Mouse (Mus musculus): ENCODE measurements around the gene Ryr1. TPM values are rescaled to one million over a fixed set of nuclear protein-coding genes. Genes with fewer than 3 reads are reported as not detected.
A peak's percentile ranks its signal among the peaks of the same experiment; 100 is the strongest.
"Not testable (repeated sequence)": the region's sequence is repeated elsewhere in the genome, so short reads cannot be mapped to it uniquely, and the experiment has no call there.

The Ryr1 gene
- polyA plus RNA-seq, 1 experiment from 2014 or later = 10.2 TPM

DNA sequence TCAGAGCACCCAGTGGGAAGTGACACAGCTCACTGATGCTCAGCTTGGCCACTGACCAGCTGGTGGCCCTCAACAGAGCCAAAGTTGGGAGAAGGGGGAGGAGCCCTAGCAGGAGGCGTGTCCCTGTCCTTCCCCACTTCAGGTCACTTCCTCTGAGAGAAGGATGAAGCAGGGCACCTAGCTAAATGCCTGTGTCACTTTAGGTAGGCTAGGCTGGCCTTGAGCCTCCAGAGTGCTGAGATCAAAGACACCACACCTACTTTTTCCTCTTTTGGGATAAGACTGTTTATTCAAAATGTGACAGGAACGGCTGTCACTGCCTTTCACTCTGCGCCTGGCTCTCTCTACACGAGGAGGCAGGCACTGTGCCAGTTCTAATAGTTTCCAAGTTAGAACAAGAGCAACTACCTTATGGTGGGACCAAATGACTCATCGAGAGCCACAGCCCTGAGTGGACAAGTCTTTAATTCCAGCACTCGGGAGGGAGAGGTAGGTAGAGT lies 153.2 kb downstream of the Ryr1 start:
- Histone ChIP-seq H3K27ac (no peak overlapping the region), H3K27me3 (no peaks in the 10 kb centered on the region), H3K9ac (no peak overlapping the region), H3K4me2 (no peak overlapping the region), H3K4me1 (no peaks in the 10 kb centered on the region), H3K4me3 (no peak overlapping the region), H3K9me3 (replicated peaks) (no peaks in the 10 kb centered on the region), H3K36me3 (ENCODE audit: poor library complexity, severe bottlenecking) (peaks cover 70% of the 10 kb centered on the region)
- ATAC-seq = no peak
- WGBS = 88% methylated on average over 6 of the region's 6 CpGs

DNA sequence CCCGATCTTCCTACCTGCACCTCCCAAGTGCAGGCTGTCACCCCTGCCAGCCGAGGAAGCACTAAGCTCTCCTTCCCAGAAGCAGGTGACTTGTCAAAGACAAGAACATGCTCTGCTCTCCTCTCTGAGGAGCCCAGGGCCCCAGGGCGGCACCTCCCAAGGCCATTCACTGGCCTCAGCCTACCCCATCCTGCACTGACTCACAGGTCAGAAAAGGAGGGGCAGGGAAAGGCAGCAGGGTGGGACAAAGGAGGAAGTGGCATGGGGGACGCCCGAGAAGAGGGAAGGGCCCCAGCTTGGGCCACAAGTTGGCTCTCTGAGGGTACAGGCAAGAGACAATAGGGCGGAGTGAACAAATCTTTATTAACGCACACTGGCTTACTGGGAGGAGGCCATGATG lies 153.9 kb downstream of the Ryr1 start:
- Histone ChIP-seq H3K4me3 (no peak overlapping the region), H3K27ac (no peak overlapping the region), H3K4me2 (no peak overlapping the region), H3K36me3 (ENCODE audit: poor library complexity, severe bottlenecking) (peaks cover 62% of the 10 kb centered on the region), H3K27me3 (no peaks in the 10 kb centered on the region), H3K9me3 (replicated peaks) (no peaks in the 10 kb centered on the region), H3K9ac (no peak overlapping the region), H3K4me1 (no peaks in the 10 kb centered on the region)
- WGBS = 85% methylated on average over 7 of the region's 7 CpGs
- no peak for ATAC-seq

DNA sequence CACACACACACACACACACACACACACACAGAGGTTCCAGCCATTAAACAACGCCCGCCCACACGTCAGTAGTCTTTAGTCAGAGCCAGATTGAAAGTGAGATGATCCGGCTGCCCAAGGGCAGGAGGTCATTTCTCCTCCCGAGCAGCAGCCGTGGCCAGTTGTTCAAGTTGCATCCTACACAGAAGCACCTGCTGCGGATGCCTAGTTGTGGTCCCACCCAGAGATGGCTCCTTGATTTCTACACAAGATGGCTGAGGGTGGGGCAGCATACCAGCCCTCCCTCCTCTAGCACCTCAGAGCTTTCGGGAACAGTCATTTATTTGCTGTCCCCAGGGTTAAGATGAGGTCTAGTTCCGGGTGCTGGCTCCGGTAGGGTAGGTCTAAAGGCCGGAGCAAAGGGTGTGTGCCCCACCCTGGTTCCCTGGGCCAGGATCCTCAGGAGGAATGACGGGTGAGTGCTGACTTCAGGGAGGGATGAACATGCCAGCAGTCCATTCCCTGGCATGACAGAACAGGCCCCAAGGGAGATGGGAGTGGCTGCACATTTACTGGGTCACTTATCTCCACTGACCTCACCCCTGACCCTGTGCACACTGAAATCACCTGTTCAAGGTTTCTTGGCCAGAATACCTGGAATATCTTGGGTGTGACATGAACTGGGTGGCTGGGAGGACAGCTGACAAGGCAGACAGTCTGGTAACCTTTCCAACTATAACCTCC lies 155.1 kb downstream of the Ryr1 start:
- Histone ChIP-seq H3K4me1 (no peaks in the 10 kb centered on the region), H3K9ac (no peak overlapping the region), H3K36me3 (ENCODE audit: poor library complexity, severe bottlenecking) (peaks cover 55% of the 10 kb centered on the region), H3K27me3 (no peaks in the 10 kb centered on the region), H3K27ac (no peak overlapping the region), H3K4me3 (no peak overlapping the region), H3K9me3 (replicated peaks) (no peaks in the 10 kb centered on the region), H3K4me2 (no peak overlapping the region)
- 82% methylated on average over 12 of the region's 12 CpGs for WGBS
- ATAC-seq = no peak

DNA sequence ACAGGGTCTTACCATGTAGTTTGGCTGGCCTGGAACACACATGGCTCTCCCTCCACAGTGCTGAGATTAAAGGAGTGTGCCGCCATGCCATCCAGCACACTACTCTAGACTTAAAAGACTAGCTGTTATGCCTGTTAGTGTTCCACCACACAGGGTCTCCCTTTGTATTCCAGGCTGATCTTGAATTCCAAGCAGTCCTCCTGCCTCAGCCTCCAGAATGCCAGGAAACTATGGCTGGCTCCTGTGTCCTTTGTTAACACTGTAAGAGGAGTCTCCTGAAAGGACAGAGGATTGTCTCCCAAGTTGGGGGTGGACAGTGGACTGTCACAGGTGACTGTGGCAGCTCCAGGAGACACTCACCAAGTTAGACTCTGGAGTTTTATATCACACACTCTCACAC lies 155.7 kb downstream of the Ryr1 start:
- Histone ChIP-seq H3K4me3 (no peak overlapping the region), H3K4me1 (no peaks in the 10 kb centered on the region), H3K4me2 (no peak overlapping the region), H3K36me3 (ENCODE audit: poor library complexity, severe bottlenecking) (peaks cover 49% of the 10 kb centered on the region), H3K27ac (no peak overlapping the region), H3K9ac (no peak overlapping the region), H3K9me3 (replicated peaks) (no peaks in the 10 kb centered on the region), H3K27me3 (no peaks in the 10 kb centered on the region)
- no peak for ATAC-seq
- WGBS = 100% methylated on average over 1 of the region's 1 CpGs

DNA sequence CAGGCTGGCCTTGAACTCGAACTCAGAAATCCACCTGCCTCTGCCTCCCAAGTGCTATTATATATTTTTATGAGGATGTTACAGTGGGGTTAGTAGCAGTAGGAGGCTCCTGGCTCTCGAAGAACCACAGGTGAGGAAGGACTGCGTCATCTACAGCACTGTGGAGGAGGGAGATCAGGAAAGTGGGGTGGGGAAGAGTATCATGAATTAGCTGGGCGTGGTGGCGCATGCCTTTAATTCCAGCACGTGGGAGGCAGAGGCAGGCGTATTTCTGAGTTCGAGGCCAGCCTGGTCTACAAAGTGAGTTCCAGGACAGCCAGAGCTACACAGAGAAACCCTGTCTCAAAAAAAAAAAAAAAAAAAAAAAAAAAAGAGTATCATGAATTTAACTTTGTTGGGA lies 156.9 kb downstream of the Ryr1 start:
- H3K27me3 ChIP-seq; ATAC-seq; H3K4me3 ChIP-seq; H3K9ac ChIP-seq; H3K27ac ChIP-seq; H3K9me3 ChIP-seq (replicated peaks); H3K4me2 ChIP-seq; H3K4me1 ChIP-seq: not testable (repeated sequence)
- WGBS = 96% methylated on average over 8 of the region's 8 CpGs
- peaks cover 38% of the 10 kb centered on the region for H3K36me3 ChIP-seq (ENCODE audit: poor library complexity, severe bottlenecking)

DNA sequence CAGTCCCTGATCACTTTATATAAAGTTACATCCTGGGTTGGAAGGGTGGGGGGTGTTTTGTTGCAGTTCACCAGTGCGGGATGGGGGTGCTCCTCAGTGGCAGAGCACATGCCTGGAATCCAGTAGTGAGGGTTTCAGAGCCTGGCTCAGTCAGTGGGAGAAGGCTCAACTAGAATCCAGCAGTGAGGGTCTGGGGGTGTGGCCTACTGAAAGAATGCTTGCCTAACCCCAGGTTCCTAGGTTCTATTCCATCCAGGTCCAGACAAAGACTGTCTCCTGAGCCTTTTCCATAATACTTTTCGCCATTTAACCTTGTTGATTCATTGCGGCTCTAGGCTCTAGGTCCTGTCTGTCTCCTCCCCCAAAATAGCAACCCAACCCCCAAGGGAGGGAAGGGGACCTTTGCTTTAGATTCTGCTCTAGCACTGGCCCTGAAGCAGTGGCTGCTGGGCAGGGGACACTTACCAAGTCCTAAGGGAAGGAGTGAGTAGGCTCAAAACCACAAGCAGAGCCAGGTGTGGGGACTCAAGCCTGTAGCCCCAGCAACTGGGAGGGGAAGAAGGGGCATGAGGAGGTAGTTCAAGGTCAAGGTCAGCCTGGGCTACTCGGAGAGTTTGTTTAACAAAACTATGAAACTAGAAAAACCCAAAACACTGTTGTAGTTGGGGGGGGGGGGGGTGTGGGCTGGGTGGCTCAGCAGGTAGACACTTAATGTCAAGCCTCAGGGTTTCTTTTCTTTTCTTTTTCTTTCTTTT lies 158.1 kb downstream of the Ryr1 start:
- H3K4me1 ChIP-seq = no peaks in the 10 kb centered on the region
- ATAC-seq = no peak
- H3K27ac ChIP-seq = no peak overlapping the region
- no peaks in the 10 kb centered on the region for H3K9me3 ChIP-seq (replicated peaks)
- H3K9ac ChIP-seq = no peak overlapping the region
- 59% methylated on average over 4 of the region's 4 CpGs for WGBS
- H3K27me3 ChIP-seq = no peaks in the 10 kb centered on the region
- no peak overlapping the region for H3K4me2 ChIP-seq
- peaks cover 29% of the 10 kb centered on the region for H3K36me3 ChIP-seq (ENCODE audit: poor library complexity, severe bottlenecking)
- no peak overlapping the region for H3K4me3 ChIP-seq

DNA sequence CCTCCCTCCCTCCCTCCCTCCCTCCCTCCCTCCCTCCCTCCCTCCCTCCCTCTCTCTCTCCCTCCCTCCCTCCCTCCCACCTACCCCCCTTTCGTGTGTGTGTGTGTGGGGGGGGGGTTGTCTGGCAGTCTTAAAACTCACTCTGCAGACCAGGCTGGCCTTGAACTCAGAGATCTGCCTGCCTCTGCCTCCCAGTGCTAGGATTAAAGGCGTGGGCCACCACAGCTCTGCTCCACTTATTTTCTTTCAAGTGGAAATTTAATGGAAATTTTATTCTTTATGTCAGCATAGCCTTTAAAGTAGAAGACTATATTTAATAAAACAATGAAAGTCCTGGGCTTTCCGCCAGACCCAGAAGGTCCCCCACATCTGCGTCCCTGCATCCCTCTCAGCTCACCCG lies 158.8 kb downstream of the Ryr1 start:
- peaks cover 4% of the 10 kb centered on the region for H3K4me1 ChIP-seq
- no peak for ATAC-seq
- WGBS = 81% methylated on average over 4 of the region's 5 CpGs
- H3K27me3 ChIP-seq = no peaks in the 10 kb centered on the region
- H3K9me3 ChIP-seq (replicated peaks) = no peaks in the 10 kb centered on the region
- H3K9ac ChIP-seq = no peak overlapping the region
- no peak overlapping the region for H3K4me2 ChIP-seq
- peaks cover 22% of the 10 kb centered on the region for H3K36me3 ChIP-seq (ENCODE audit: poor library complexity, severe bottlenecking)
- H3K4me3 ChIP-seq = no peak overlapping the region
- H3K27ac ChIP-seq = no peak overlapping the region

DNA sequence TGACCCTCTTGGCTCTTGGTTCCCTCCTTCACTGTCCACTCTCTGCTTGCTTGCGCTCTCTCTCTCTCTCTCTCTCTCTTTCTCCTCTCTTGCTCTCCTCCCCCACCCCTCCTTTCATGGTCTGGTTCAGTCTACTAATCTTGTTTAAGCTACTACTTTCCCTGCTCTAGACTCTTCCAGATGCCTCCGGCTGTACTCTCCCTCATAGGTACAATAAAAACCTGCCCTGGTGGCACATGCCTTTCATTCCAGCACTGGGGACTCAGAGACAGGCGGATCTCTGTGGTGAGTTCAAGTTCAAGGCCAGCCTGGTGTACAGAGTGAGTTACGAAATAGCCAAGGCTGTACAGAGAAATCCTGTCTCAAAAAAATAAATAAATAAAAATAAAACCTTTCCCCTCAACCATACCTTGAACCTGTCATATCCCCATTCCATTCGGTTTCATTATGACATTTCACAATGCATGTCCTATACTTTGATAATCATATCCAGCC lies 159.6 kb downstream of the Ryr1 start:
- ATAC-seq = no peak
- no peaks in the 10 kb centered on the region for H3K9me3 ChIP-seq (replicated peaks)
- H3K27ac ChIP-seq = no peak overlapping the region

DNA sequence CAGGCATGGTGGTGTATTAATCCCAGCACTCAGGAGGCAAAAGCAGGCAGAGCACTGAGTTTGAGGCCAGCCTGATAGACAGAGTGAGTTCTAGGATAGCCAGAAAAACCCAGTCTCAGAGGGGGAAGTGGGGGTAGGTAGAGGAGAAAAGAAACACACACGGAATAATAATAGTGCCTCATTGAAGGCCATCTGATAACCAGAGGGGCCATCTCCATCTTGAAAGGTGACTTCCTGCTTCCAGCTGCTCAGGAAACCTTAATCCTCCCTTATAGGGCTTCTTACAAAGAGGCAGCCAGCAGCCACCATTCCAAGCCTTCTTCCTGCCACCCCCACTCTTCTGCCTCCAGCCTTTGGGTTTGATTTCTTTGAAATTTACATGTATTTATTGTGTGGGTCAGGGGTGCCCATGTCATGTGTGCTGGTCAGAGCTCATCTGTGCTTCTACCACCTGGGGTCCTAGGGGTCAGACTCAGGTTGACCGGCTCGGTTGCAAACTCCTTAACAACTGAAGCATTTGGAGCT lies 161.5 kb downstream of the Ryr1 start:
- WGBS = 87% methylated on average over 3 of the region's 3 CpGs

More for the DNA sequence above, 159.6 kb downstream of the Ryr1 start:
- Histone ChIP-seq H3K9ac (no peak overlapping the region), H3K27me3 (no peaks in the 10 kb centered on the region), H3K4me3 (no peak overlapping the region), H3K36me3 (ENCODE audit: poor library complexity, severe bottlenecking) (peaks cover 14% of the 10 kb centered on the region), H3K4me2 (no peak overlapping the region), H3K4me1 (peaks cover 12% of the 10 kb centered on the region)
- WGBS = 79% methylated on average over 5 of the region's 5 CpGs

DNA sequence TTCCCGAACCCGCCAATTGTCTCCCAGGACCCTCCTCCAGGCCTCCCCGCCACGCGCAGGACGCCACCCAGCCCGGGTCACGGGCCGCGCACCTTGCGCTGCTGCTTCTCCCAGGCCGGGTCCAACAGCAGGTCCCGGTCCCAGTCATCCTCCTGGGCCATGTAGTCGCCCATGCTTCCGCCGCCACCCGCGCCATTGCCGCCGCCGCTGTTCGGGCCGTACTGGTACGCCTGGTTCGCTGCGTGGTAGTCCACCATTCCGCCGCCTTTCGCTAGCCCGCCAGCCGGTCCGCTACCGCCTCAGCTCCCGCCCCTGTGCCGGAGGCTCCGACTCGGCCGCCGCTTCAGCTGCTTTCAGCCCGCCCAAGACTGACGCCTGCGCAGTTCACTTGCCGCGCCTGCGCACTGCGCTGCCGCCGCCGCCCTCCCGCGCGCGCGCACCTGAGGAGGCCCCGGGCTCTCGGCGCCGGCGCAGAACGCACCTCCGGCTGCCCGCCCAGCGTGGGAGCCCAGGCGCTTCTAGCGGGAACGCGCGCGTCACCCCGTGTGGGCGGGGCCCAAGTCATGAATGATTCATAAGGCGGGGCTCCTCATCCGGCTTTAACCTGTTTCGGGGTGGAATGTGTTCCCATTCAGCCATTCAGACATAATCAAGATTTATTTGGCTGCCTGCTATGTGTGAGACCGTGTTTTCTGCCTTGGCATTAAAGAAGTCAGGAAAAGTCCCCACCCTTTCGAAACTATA lies 162.9 kb downstream of the Ryr1 start, which contains the start of gene Actn4:
Gene Actn4 (minus strand): TSS at position 414 of the 744 bp plus-strand sequence.
- H3K9me3 ChIP-seq (replicated peaks) = no peaks in the 10 kb centered on the region
- peaks cover 43% of the 10 kb centered on the region for H3K4me1 ChIP-seq
- peak; percentile 94 for ATAC-seq
- under 1% methylated on average over 76 of the region's 76 CpGs for WGBS
- H3K36me3 ChIP-seq (ENCODE audit: poor library complexity, severe bottlenecking) = no peaks in the 10 kb centered on the region
- H3K27me3 ChIP-seq = no peaks in the 10 kb centered on the region
- H3K4me2 ChIP-seq = peak within 1 kb of the TSS; percentile 90
- H3K4me3 ChIP-seq = peak within 1 kb of the TSS; percentile 94
- peak within 1 kb of the TSS; percentile 95 for H3K9ac ChIP-seq
- peak within 1 kb of the TSS; percentile 84 for H3K27ac ChIP-seq

More for the DNA sequence above, 161.5 kb downstream of the Ryr1 start:
- Histone ChIP-seq H3K27me3 (no peaks in the 10 kb centered on the region), H3K4me2 (no peak overlapping the region), H3K9ac (no peak overlapping the region), H3K9me3 (replicated peaks) (no peaks in the 10 kb centered on the region), H3K4me3 (no peak overlapping the region), H3K27ac (no peak overlapping the region), H3K36me3 (ENCODE audit: poor library complexity, severe bottlenecking) (no peaks in the 10 kb centered on the region), H3K4me1 (peaks cover 31% of the 10 kb centered on the region)
- no peak for ATAC-seq

DNA sequence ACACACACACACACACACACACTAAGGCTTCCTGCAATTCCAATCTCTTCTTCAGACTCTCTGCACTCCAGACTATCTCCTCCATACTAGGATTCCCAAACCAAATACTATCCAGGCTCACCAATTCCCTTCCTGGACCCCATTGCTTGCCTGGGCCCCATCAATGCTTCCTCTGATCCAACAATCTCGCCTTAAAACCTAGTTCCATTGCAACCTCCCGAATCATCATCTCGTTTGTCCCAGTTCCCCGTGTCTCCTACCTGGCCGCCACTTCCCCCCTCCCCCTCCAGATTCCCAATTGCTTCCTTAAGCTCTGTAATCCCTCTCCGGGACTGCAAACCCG lies 163.4 kb downstream of the Ryr1 start:
- H3K9me3 ChIP-seq (replicated peaks) = no peaks in the 10 kb centered on the region
- H3K4me1 ChIP-seq = peaks cover 47% of the 10 kb centered on the region
- no peak for ATAC-seq
- peak overlapping the region; percentile 94 for H3K4me3 ChIP-seq
- H3K27me3 ChIP-seq = no peaks in the 10 kb centered on the region
- H3K27ac ChIP-seq = peak overlapping the region; percentile 84
- no peaks in the 10 kb centered on the region for H3K36me3 ChIP-seq (ENCODE audit: poor library complexity, severe bottlenecking)
- peak overlapping the region; percentile 95 for H3K9ac ChIP-seq
- H3K4me2 ChIP-seq = peak overlapping the region; percentile 90
- WGBS = under 1% methylated on average over 7 of the region's 7 CpGs
